Mouse (Mus musculus): ENCODE results near the gene Cd47.

Gene Cd47

DNA sequence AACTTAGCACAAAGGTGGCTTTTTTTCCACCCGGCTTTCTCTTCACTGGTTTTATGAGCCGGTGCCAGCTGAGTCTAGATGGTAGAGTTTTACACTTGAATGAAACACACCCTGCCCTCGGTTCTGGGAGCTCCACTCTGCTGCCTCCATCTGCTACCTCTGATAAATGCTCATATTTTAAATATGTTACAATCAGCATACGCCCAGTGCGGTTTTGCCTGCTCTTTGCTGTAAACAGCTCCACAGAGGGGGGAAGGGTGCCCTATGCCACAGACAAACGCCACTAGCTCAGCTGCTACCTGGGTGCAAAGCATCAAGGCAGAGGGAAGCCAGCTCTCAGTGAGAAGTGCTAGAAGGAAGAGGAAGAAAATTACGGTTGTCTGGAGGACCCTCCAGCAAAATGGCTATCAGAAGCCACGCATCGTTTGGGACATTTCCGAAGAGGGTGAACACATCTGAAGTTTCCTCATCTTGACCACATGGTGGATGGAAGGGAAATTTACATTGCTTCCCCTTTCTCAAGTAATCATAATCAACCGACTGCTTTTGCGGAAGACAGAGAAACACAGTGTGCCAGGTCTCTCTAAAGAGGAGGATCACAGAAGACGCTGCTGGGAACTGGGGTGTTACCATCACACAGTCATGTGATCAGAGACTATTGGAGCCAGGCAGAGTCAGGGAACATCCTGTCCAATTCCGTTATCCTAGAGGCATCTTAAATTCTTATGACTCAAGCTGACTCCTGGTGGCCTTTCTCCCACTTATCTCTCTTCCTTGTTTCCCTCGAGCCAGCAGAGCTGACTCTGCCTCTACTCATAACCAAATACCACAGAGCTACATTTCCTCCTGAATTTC lies 39.6 kb downstream of the Cd47 start:
- peak; percentile 93 for TF ChIP-seq GATA4 (IDR thresholded peaks at IDR 0.05; ENCODE audit: insufficient replicate concordance, low read length)

DNA sequence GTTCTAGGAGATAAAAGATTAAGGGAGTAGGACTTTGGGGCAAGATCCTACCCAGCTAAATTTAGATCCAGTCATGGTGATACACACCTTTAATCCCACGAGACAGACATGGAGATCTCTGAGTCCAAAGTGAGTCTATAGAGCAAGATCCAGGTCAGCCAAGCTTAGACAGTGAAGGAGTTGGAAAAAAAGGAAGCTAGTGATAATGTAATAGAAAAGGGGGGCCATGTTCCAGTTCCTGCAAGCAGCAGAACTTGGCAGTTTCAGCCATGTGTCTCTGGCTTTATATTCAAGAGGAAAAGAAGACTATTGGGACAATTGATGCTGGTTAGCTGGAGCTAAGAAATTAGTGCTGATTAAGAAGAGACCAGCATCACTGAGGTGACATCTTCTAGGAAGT lies 43.4 kb downstream of the Cd47 start:
- no peak for TF ChIP-seq GATA4 (IDR thresholded peaks at IDR 0.05; ENCODE audit: insufficient replicate concordance, low read length)

DNA sequence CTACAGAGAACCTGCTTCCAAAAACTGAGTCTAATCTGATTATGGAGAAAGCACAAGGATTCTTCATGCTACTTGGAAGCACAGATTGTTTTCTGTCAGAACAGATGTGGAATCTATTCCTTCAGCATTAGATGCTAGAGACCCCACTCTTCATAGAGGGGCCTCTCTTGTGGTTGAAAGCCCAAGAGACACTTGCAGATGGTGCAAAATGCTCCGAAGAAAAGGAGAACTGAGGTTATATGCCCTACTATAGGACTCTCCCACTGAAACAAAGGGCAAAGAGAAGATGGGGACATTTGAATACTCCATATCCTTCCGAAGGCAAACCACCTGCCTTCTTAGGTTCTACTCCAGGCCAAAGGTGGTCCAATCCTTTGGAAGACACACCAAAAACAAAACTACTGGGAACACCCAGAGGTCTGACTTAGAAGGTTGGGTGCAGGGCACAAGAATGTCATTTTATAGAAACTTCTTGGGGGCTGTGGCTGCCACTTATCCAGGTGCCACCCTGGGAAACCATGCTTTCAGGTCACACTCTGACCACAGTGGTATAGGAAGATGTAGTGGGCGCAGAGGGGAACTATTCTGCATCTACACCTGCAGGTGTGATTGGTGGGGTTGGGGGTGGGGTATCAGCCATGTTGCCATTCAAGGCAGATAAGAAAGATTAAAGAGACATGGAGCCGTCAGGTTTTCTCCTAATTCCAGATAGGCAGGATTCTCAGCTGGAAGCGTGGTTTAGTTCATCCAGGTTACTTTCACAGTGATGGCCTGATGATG lies 47.1 kb downstream of the Cd47 start:
- no peak for TF ChIP-seq GATA4 (IDR thresholded peaks at IDR 0.05; ENCODE audit: insufficient replicate concordance, low read length)

DNA sequence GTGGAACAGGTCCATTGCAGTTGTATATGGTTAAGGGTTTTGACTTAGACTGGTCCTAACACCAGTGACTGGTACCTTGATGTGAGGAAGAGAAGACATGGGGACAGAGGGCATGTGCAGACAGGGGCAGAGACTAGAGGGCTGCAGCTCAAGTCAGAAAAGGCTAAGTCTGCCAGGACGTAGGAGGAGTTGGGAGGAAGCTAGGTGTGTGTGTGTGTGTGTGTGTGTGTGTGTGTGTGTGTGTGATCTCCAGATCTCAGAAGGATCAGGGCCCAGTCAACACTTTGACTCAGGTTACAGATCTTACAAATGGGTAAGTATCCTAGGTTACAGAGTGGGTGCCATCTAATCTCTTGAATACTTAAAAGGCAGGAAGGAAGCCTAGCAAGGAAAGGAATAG lies 48.3 kb downstream of the Cd47 start:
- no peak for TF ChIP-seq GATA4 (IDR thresholded peaks at IDR 0.05; ENCODE audit: insufficient replicate concordance, low read length)

DNA sequence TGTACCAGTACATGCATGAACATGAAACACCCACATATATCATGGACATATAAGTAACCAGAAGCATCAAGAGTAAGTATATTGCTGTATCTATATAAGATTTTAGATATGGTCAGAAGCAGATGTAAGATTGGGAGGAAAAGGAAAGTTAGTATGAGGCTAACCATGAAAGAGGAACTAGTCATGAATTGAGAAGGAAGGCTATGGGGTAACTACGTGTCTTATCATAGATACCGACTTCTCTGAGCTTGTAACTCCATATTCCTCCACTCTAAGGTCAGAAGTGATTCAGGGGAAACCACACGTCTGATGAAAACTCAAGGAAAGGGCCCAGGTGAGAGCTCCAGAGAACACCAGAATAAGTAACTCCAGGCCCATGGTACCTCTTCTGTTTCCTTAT lies 52.6 kb downstream of the Cd47 start:
- TF ChIP-seq GATA4 (IDR thresholded peaks at IDR 0.05; ENCODE audit: insufficient replicate concordance, low read length), result no peak

DNA sequence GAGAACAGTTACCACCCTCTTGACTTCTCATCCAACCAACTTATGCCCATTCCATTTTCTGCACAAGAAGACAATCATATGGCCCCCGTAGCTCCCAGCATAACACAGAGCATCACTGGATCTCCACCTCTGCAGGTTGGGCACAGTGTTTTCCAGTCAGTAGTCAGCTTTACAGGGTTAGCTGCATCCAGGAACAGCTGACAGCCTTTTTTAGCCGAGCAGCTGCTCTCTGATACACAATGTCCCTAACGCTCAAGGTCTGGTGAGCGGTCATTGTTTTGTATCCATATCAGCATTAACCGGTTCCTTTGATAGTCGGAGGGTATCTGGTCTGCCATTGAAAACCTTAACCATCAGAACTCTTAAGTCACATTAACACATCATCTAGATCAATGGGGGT lies 53.3 kb downstream of the Cd47 start:
- no peak for TF ChIP-seq GATA4 (IDR thresholded peaks at IDR 0.05; ENCODE audit: insufficient replicate concordance, low read length)

DNA sequence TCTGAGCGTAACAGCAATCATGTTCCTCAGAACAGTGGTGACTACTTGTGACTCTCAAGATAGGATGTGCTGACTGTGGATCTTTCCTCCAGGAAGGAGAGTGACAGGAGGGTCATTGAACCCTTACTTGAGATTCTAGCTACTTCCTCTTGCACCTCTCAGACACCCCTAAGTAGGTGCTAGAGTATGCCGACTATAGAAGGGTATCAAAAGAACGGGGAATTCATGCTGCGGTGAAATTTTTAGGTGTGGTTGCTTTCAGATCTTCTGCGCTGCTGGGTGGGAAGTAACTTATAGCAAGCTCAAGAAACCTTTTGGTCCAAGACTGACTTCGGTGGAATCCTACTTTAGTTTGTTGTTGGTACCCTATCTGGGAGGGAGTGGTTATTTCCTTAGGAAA lies 53.9 kb downstream of the Cd47 start:
- TF ChIP-seq GATA4 (IDR thresholded peaks at IDR 0.05; ENCODE audit: insufficient replicate concordance, low read length), result peak; percentile 25; the same call in 1 of the 2 replicates

DNA sequence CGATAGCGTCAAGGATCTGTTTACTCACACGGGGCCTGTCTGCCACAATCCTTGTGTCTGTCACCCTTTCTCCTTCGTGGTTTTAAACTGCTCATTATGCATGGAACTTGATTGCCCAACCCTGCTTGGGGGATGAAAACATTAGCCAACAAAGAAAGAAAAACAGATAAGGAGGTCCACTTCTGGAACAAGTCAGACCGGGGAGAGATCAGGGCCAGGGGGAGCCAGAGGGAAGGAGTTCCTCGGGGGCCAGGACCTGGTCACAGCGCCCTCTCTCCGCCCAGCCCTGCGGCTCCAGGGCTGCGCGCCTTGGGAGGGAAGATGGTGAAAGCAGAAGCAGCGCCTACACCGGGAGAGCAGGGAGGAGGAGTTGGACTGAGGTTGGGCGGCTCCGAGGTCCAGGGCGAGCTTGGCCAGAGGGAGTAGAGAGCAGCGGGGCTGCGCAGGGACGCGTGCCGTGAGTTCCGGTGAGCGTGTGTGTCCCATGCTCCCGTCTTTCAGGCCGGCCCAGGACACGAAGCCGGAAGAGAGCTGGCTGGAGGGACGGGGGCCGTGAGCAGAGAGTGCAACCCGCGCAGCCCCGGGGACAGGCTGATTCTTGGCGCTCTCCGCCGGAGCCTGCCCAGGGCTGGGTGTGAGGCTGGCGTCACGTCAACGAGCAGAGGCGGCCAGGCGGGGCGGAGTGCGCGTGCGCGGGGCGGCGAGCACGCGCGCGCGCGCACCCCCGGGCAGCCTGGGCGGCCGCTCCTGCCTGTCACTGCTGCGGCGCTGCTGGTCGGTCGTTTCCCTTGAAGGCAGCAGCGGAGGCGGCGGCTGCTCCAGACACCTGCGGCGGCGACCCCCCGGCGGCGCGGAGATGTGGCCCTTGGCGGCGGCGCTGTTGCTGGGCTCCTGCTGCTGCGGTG lies 54.9 kb downstream of the Cd47 start:
- peak; percentile 71; the same call in 1 of the 2 replicates for TF ChIP-seq GATA4 (IDR thresholded peaks at IDR 0.05; ENCODE audit: insufficient replicate concordance, low read length)

DNA sequence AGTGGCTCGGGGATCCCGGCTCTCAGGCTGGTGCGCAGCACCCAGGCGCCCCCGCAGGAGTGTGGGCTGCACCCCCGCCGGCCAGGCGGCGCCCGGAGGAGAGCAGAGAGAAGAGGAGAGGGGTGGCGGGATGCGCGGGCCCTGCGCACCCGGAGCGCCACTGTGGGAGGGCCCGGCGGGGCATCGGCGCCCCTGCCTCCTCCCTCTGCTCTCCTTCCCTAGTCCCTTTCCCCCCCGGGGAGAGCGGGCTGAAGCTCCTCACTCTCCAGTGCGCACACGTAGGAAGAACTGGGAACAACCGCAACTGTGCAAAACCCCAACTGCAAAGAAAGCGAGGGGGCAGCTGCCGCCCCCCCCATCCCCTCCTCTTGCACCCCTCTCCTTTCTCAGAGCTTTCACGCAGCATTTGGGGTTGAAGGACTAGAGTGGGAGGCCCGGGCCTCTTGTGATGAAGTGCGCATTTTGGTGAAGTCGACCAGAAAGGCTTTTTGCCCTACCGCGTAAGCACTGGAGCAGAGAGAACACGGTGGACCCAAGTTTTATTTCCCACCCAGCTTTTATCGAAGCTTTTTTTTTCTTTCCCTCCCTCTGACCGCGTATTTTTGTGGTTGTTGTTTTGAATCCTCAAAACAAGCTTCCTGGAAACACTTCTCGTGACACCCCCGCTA lies 55.6 kb downstream of the Cd47 start:
- TF ChIP-seq GATA4 (IDR thresholded peaks at IDR 0.05; ENCODE audit: insufficient replicate concordance, low read length), result no peak

DNA sequence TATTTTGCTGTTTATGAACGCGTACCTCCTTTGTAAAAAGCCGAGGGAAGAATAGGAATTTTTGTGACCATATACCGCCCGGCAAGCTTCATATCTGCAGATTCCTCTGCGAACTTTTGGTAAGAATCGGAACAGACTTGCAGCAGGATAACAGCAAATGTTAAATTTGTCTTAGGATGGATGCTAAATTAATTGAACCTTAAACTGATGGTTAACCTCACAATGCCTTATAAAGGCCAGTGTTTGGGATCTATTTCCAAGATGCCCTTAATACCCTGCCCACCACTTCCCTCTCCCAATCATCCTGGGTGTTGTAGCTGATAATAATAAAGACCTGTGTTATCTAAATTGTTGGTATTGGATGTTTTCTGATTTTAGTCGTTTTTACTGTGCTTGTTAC lies 56.3 kb downstream of the Cd47 start:
- no peak for TF ChIP-seq GATA4 (IDR thresholded peaks at IDR 0.05; ENCODE audit: insufficient replicate concordance, low read length)

DNA sequence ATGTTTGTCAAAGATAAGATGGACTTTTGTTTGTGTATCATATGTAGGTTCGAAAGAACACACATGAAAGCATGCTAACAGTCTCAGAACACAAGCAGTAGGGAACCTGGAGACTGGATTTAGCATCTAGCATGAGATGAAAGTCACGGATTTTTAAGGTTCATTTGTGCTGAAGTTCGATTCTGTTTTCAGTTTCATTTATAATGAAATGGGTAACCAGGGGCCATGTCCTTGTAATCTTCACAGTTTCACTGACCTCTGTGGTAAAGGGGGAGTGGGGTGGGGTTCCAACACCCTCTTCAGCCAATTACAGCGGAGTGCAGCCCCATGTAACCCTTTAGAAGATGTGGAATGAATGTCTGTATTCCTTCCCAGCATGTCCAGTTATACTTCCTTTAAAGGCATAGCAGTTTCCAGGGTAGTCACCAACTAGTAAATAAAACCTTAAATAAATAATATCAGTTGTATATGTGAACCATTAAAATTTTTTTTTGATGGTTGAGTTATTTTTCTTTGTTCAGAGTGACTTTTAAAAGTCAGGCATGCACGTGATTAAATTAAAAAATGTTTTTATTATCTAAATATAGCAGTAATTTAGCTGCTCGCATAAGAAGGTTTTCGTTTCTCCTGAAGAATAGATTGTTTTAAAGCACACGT lies 57.3 kb downstream of the Cd47 start:
- TF ChIP-seq GATA4 (IDR thresholded peaks at IDR 0.05; ENCODE audit: insufficient replicate concordance, low read length), result no peak

DNA sequence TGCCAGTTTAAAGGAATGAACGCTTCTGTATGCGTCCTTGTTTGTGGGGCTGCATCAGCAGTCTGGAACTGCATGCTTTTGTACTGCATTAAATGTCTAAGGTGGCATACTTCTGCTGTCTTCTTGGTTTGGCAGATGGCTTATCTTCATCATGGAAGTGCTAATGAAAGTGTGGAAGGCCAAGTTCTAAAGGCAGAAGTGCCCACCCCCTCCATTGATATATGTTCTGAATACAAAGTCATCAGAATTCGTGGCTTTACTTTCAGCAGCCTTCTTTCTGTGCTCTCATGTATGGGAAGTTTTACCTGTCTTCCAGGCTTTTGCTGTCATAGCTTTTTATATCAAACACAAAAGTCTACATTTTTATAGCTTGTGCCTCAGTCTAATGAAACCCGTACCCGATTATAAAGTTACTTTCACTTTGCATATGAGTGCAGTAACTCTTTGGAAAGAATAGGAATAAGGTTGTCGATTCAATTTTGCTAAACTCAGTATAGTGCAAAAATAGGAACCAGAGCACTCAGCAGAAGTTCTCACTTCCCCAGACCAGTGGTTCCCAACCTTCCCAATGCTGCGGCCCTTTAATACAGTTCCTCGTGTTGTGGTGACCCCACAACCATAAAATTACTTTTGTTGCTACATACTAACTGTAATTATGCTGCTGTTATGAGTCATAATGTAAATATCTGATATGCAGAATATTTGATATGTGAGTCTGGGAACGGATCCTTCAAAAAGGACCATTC lies 58.0 kb downstream of the Cd47 start:
- TF ChIP-seq GATA4 (IDR thresholded peaks at IDR 0.05; ENCODE audit: insufficient replicate concordance, low read length), result no peak
